Mouse (Mus musculus): Measurements from ENCODE around the gene Ccl21a.
"Not testable (repeated sequence)": the region's sequence is repeated elsewhere in the genome, so short reads cannot be mapped to it uniquely, and the experiment has no call there.

- not testable (repeated sequence) for TF ChIP-seq CTCF (conservative IDR thresholded peaks at IDR 0.05; ENCODE audit: low read length); POU5F1 (IDR thresholded peaks at IDR 0.05; ENCODE audit: borderline replicate concordance, low read length); NANOG (IDR thresholded peaks at IDR 0.05; ENCODE audit: borderline replicate concordance, low read length)
Measured at GRCm38 (mm10) chr4:42735245-42735644, 38.5 kb downstream of the Ccl21a start, which contains the start of gene 4930578G10Rik.

Measured in E14TG2a.4 (cell line).